Mouse (Mus musculus) neural tube, embryonic 12.5 days (tissue): ENCODE measurements around the gene Cideb. TPM values are rescaled to one million over a fixed set of nuclear protein-coding genes. Genes with fewer than 3 reads are reported as not detected.

ENCODE experiments used
- polyA plus RNA-seq: library from polyadenylated mRNA; unstranded; fragments of >200 nt; fragmentation: Nextera tagmentation; extraction: Ambion mirVana; gene quantifications from 2 replicates; pipeline ENCODE4 v1.2.1, GENCODE M21; 2016

Cideb gene
- polyA plus RNA-seq, 1 experiment from 2014 or later = 0.30 TPM

Other genes with a start within 250 kb of the Cideb start
- gene Cpne6, start 248.0 kb downstream of the Cideb start, polyA plus RNA-seq = 1.4 and 2.4 TPM in 2 replicates
- gene Nrl, start 233.5 kb downstream of the Cideb start, polyA plus RNA-seq = 0.10 and 0.19 TPM in 2 replicates
- 18.2 and 21.0 TPM in 2 replicates for gene Pck2, start 218.2 kb downstream of the Cideb start, polyA plus RNA-seq
- 103 and 105 TPM in 2 replicates for gene Dcaf11, start 198.5 kb downstream of the Cideb start, polyA plus RNA-seq
- gene A730061H03Rik, start 198.1 kb downstream of the Cideb start, polyA plus RNA-seq = not detected in 2 replicates
- 4.0 and 4.3 TPM in 2 replicates for gene Fitm1, start 182.8 kb downstream of the Cideb start, polyA plus RNA-seq
- 120 and 128 TPM in 2 replicates for gene Psme1, start 180.3 kb downstream of the Cideb start, polyA plus RNA-seq
- gene Emc9, start 173.2 kb downstream of the Cideb start, polyA plus RNA-seq = 8.9 and 12.7 TPM in 2 replicates
- 212 and 223 TPM in 2 replicates for gene Psme2, start 167.3 kb downstream of the Cideb start, polyA plus RNA-seq
- gene Rnf31, start 166.8 kb downstream of the Cideb start, polyA plus RNA-seq = 17.8 and 21.0 TPM in 2 replicates
- 8.8 and 9.0 TPM in 2 replicates for gene Irf9, start 154.9 kb downstream of the Cideb start, polyA plus RNA-seq
- 20.6 and 22.8 TPM in 2 replicates for gene Rec8, start 140.4 kb downstream of the Cideb start, polyA plus RNA-seq
- 73.7 and 85.6 TPM in 2 replicates for gene Ipo4, start 122.5 kb downstream of the Cideb start, polyA plus RNA-seq
- gene Gm49378, start 120.6 kb downstream of the Cideb start, polyA plus RNA-seq = 2.1 and 3.6 TPM in 2 replicates
- 62.7 and 68.6 TPM in 2 replicates for gene Tm9sf1, start 114.7 kb downstream of the Cideb start, polyA plus RNA-seq
- 0.53 and 0.77 TPM in 2 replicates for gene Tssk4, start 108.3 kb downstream of the Cideb start, polyA plus RNA-seq
- 70.1 and 71.0 TPM in 2 replicates for gene Mdp1, start 98.0 kb downstream of the Cideb start, polyA plus RNA-seq
- 60.7 and 61.6 TPM in 2 replicates for gene Gmpr2, start 86.5 kb downstream of the Cideb start, polyA plus RNA-seq
- gene Nedd8, start 86.3 kb downstream of the Cideb start, polyA plus RNA-seq = 555 and 567 TPM in 2 replicates
- 44.1 and 45.7 TPM in 2 replicates for gene Tinf2, start 76.6 kb downstream of the Cideb start, polyA plus RNA-seq
- gene Tgm1, start 44.5 kb downstream of the Cideb start, polyA plus RNA-seq = 0.34 and 0.36 TPM in 2 replicates
- 42.0 and 46.3 TPM in 2 replicates for gene Rabggta, start 36.2 kb downstream of the Cideb start, polyA plus RNA-seq
- gene Dhrs1, start 12.8 kb downstream of the Cideb start, polyA plus RNA-seq = 74.1 and 81.8 TPM in 2 replicates
- gene Nop9, start 12.8 kb downstream of the Cideb start, polyA plus RNA-seq = 44.2 and 47.0 TPM in 2 replicates
- gene Ltb4r2, start 3.0 kb upstream of the Cideb start, polyA plus RNA-seq = 0.37 and 0.52 TPM in 2 replicates
- 0.23 and 0.37 TPM in 2 replicates for gene Ltb4r1, start 7.5 kb upstream of the Cideb start, polyA plus RNA-seq
- 9.2 and 10.1 TPM in 2 replicates for gene Adcy4, start 25.6 kb upstream of the Cideb start, polyA plus RNA-seq
- gene Ripk3, start 30.4 kb upstream of the Cideb start, polyA plus RNA-seq = 7.9 and 8.7 TPM in 2 replicates
- 22.0 and 24.8 TPM in 2 replicates for gene Nfatc4, start 64.7 kb upstream of the Cideb start, polyA plus RNA-seq
- 19.7 and 21.5 TPM in 2 replicates for gene Nynrin, start 95.6 kb upstream of the Cideb start, polyA plus RNA-seq
- gene Cbln3, start 125.9 kb upstream of the Cideb start, polyA plus RNA-seq = 0.25 and 0.28 TPM in 2 replicates
- 18.3 and 19.7 TPM in 2 replicates for gene Khnyn, start 126.5 kb upstream of the Cideb start, polyA plus RNA-seq
- 59.9 and 66.0 TPM in 2 replicates for gene Sdr39u1, start 141.8 kb upstream of the Cideb start, polyA plus RNA-seq
- gene Cma1, start 186.2 kb upstream of the Cideb start, polyA plus RNA-seq = not detected in 2 replicates
- gene Cma2, start 192.5 kb upstream of the Cideb start, polyA plus RNA-seq = not detected in 2 replicates